Mouse (Mus musculus) lung, postnatal 36 days (tissue): ENCODE data around the gene Zfp811.

Experiments used
- DNase-seq: peaks from one replicate; pipeline ENCODE4 v3.0.0; 2022; ENCODE audit warnings: mixed read lengths

The Zfp811 gene

GRCm38 (mm10) chr17:32753634-32754033, 56.1 kb downstream of the Zfp811 start:
- DNase-seq: peak; percentile 42

- DNase-seq: no peak
These were observed 56.8 kb downstream of the Zfp811 start for GRCm38 (mm10) chr17:32752813-32753360.

GRCm38 (mm10) chr17:32750611-32751010, 59.1 kb downstream of the Zfp811 start:
- no peak for DNase-seq
